Mouse (Mus musculus): ENCODE results near the gene Tsr3. TPM values are rescaled to one million over a fixed set of nuclear protein-coding genes. Genes with fewer than 3 reads are reported as not detected.
A peak's percentile ranks its signal among the peaks of the same experiment; 100 is the strongest.

Gene Tsr3
- polyA plus RNA-seq, 1 experiment from 2014 or later, result 59.8 TPM

- no peaks in the 10 kb centered on the region for H3K27me3 ChIP-seq (ENCODE audit: control insufficient read depth, insufficient read depth, low read length)
- peak overlapping the region; percentile 94 for H3K4me2 ChIP-seq (ENCODE audit: low read depth, low read length)
- peak; percentile 40 for DNase-seq (ENCODE audit: low spot score)
- H3K9ac ChIP-seq (replicated peaks; ENCODE audit: low read length), result peak overlapping the region; percentile 100
- peak overlapping the region; percentile 99 for H3K4me3 ChIP-seq (ENCODE audit: low read depth, low read length)
- peak overlapping the region; percentile 96 for H3K27ac ChIP-seq (replicated peaks; ENCODE audit: low read depth, low read length)
- WGBS, result 0% methylated on average over 10 of the region's 10 CpGs
- no peak for ATAC-seq (replicated peaks; ENCODE audit: insufficient number of reproducible peaks, low FRiP score, low TSS enrichment, low read depth)
- peaks cover 6% of the 10 kb centered on the region for H3K4me1 ChIP-seq (ENCODE audit: control insufficient read depth, insufficient read depth, low read length)
- H3K9me3 ChIP-seq (replicated peaks; ENCODE audit: control insufficient read depth, low read length), result no peaks in the 10 kb centered on the region
- peaks cover 7% of the 10 kb centered on the region for H3K36me3 ChIP-seq (replicated peaks; ENCODE audit: control insufficient read depth, insufficient read depth, low read depth, low read length)
Observed at GRCm38 (mm10) chr17:25272326-25272725, 32.4 kb downstream of the Tsr3 start.

- DNase-seq (ENCODE audit: low spot score), result peak; percentile 91
Observed at GRCm38 (mm10) chr17:25272951-25273705, 33.2 kb downstream of the Tsr3 start.

GRCm38 (mm10) chr17:25273706-25274501 is 33.9 kb downstream of the Tsr3 start:
- ATAC-seq (replicated peaks; ENCODE audit: insufficient number of reproducible peaks, low FRiP score, low TSS enrichment, low read depth) (peak; percentile 84), DNase-seq (ENCODE audit: low spot score) (peak; percentile 96)
- H3K36me3 ChIP-seq (replicated peaks; ENCODE audit: control insufficient read depth, insufficient read depth, low read depth, low read length), result peaks cover 2% of the 10 kb centered on the region
- no peaks in the 10 kb centered on the region for H3K9me3 ChIP-seq (replicated peaks; ENCODE audit: control insufficient read depth, low read length)
- H3K4me1 ChIP-seq (ENCODE audit: control insufficient read depth, insufficient read depth, low read length), result peaks cover 6% of the 10 kb centered on the region
- H3K4me2 ChIP-seq (ENCODE audit: low read depth, low read length), result peak overlapping the region; percentile 37
- H3K27ac ChIP-seq (replicated peaks; ENCODE audit: low read depth, low read length), result peak overlapping the region; percentile 96
- WGBS, result under 1% methylated on average over 39 of the region's 45 CpGs
- H3K9ac ChIP-seq (replicated peaks; ENCODE audit: low read length), result peak overlapping the region; percentile 100
- H3K27me3 ChIP-seq (ENCODE audit: control insufficient read depth, insufficient read depth, low read length), result no peaks in the 10 kb centered on the region
- H3K4me3 ChIP-seq (ENCODE audit: low read depth, low read length), result peak overlapping the region; percentile 99

More at GRCm38 (mm10) chr17:25272951-25273705, 33.2 kb downstream of the Tsr3 start:
- WGBS, result under 1% methylated on average over 86 of the region's 92 CpGs
- peak; percentile 90 for ATAC-seq (replicated peaks; ENCODE audit: insufficient number of reproducible peaks, low FRiP score, low TSS enrichment, low read depth)
- Histone ChIP-seq H3K9ac (replicated peaks; ENCODE audit: low read length) (peak overlapping the region; percentile 100), H3K4me3 (ENCODE audit: low read depth, low read length) (peak overlapping the region; percentile 99), H3K9me3 (replicated peaks; ENCODE audit: control insufficient read depth, low read length) (no peaks in the 10 kb centered on the region), H3K36me3 (replicated peaks; ENCODE audit: control insufficient read depth, insufficient read depth, low read depth, low read length) (peaks cover 5% of the 10 kb centered on the region), H3K4me1 (ENCODE audit: control insufficient read depth, insufficient read depth, low read length) (peaks cover 6% of the 10 kb centered on the region), H3K27ac (replicated peaks; ENCODE audit: low read depth, low read length) (peak overlapping the region; percentile 96), H3K4me2 (ENCODE audit: low read depth, low read length) (peak overlapping the region; percentile 94), H3K27me3 (ENCODE audit: control insufficient read depth, insufficient read depth, low read length) (no peaks in the 10 kb centered on the region)

- H3K36me3 ChIP-seq (replicated peaks; ENCODE audit: control insufficient read depth, insufficient read depth, low read depth, low read length), result no peaks in the 10 kb centered on the region
- H3K9me3 ChIP-seq (replicated peaks; ENCODE audit: control insufficient read depth, low read length), result no peaks in the 10 kb centered on the region
- peak within 1 kb of the TSS; percentile 37 for H3K4me2 ChIP-seq (ENCODE audit: low read depth, low read length)
- H3K4me1 ChIP-seq (ENCODE audit: control insufficient read depth, insufficient read depth, low read length), result peaks cover 6% of the 10 kb centered on the region
- ATAC-seq (replicated peaks; ENCODE audit: insufficient number of reproducible peaks, low FRiP score, low TSS enrichment, low read depth), result no peak
- DNase-seq (ENCODE audit: low spot score), result no peak
- H3K9ac ChIP-seq (replicated peaks; ENCODE audit: low read length), result peak within 1 kb of the TSS; percentile 100
- H3K27me3 ChIP-seq (ENCODE audit: control insufficient read depth, insufficient read depth, low read length), result no peaks in the 10 kb centered on the region
- WGBS, result 84% methylated on average over 9 of the region's 9 CpGs
- H3K4me3 ChIP-seq (ENCODE audit: low read depth, low read length), result peak within 1 kb of the TSS; percentile 99
- peak within 1 kb of the TSS; percentile 96 for H3K27ac ChIP-seq (replicated peaks; ENCODE audit: low read depth, low read length)
Observed at GRCm38 (mm10) chr17:25274571-25275346, 34.8 kb downstream of the Tsr3 start, which contains the start of gene Ube2i. Ube2i (minus strand) TSS chr17:25274622.

- no peak overlapping the region for H3K9ac ChIP-seq (replicated peaks; ENCODE audit: low read length)
- ATAC-seq (replicated peaks; ENCODE audit: insufficient number of reproducible peaks, low FRiP score, low TSS enrichment, low read depth) (no peak), DNase-seq (ENCODE audit: low spot score) (no peak)
- no peaks in the 10 kb centered on the region for H3K27me3 ChIP-seq (ENCODE audit: control insufficient read depth, insufficient read depth, low read length)
- no peaks in the 10 kb centered on the region for H3K36me3 ChIP-seq (replicated peaks; ENCODE audit: control insufficient read depth, insufficient read depth, low read depth, low read length)
- H3K4me1 ChIP-seq (ENCODE audit: control insufficient read depth, insufficient read depth, low read length), result peaks cover 6% of the 10 kb centered on the region; the same call in 1 of the 2 replicates
- no peak overlapping the region for H3K27ac ChIP-seq (replicated peaks; ENCODE audit: low read depth, low read length)
- no peak overlapping the region for H3K4me2 ChIP-seq (ENCODE audit: low read depth, low read length)
- H3K9me3 ChIP-seq (replicated peaks; ENCODE audit: control insufficient read depth, low read length), result no peaks in the 10 kb centered on the region
- H3K4me3 ChIP-seq (ENCODE audit: low read depth, low read length), result no peak overlapping the region
- WGBS, result 93% methylated on average over 3 of the region's 3 CpGs
Observed at GRCm38 (mm10) chr17:25275833-25276232, 35.9 kb downstream of the Tsr3 start.

GRCm38 (mm10) chr17:25282133-25282532 is 42.2 kb downstream of the Tsr3 start:
- DNase-seq (ENCODE audit: low spot score) (no peak), ATAC-seq (replicated peaks; ENCODE audit: insufficient number of reproducible peaks, low FRiP score, low TSS enrichment, low read depth) (no peak)
- H3K4me1 ChIP-seq (ENCODE audit: control insufficient read depth, insufficient read depth, low read length), result no peaks in the 10 kb centered on the region
- no peaks in the 10 kb centered on the region for H3K27me3 ChIP-seq (ENCODE audit: control insufficient read depth, insufficient read depth, low read length)
- no peaks in the 10 kb centered on the region for H3K36me3 ChIP-seq (replicated peaks; ENCODE audit: control insufficient read depth, insufficient read depth, low read depth, low read length)
- no peak overlapping the region for H3K27ac ChIP-seq (replicated peaks; ENCODE audit: low read depth, low read length)
- H3K9me3 ChIP-seq (replicated peaks; ENCODE audit: control insufficient read depth, low read length), result no peaks in the 10 kb centered on the region
- no peak overlapping the region for H3K4me3 ChIP-seq (ENCODE audit: low read depth, low read length)
- no peak overlapping the region for H3K4me2 ChIP-seq (ENCODE audit: low read depth, low read length)
- H3K9ac ChIP-seq (replicated peaks; ENCODE audit: low read length), result no peak overlapping the region
- 38% methylated on average over 11 of the region's 11 CpGs for WGBS

- no peak overlapping the region for H3K9ac ChIP-seq (replicated peaks; ENCODE audit: low read length)
- H3K4me3 ChIP-seq (ENCODE audit: low read depth, low read length), result no peak overlapping the region
- H3K36me3 ChIP-seq (replicated peaks; ENCODE audit: control insufficient read depth, insufficient read depth, low read depth, low read length), result no peaks in the 10 kb centered on the region
- ATAC-seq (replicated peaks; ENCODE audit: insufficient number of reproducible peaks, low FRiP score, low TSS enrichment, low read depth) (no peak), DNase-seq (ENCODE audit: low spot score) (peak; percentile 85)
- no peak overlapping the region for H3K27ac ChIP-seq (replicated peaks; ENCODE audit: low read depth, low read length)
- no peak overlapping the region for H3K4me2 ChIP-seq (ENCODE audit: low read depth, low read length)
- no peaks in the 10 kb centered on the region for H3K27me3 ChIP-seq (ENCODE audit: control insufficient read depth, insufficient read depth, low read length)
- no peaks in the 10 kb centered on the region for H3K4me1 ChIP-seq (ENCODE audit: control insufficient read depth, insufficient read depth, low read length)
- no peaks in the 10 kb centered on the region for H3K9me3 ChIP-seq (replicated peaks; ENCODE audit: control insufficient read depth, low read length)
- WGBS, result 17% methylated on average over 3 of the region's 3 CpGs
Observed at GRCm38 (mm10) chr17:25285033-25285432, 45.1 kb downstream of the Tsr3 start.
